Mouse (Mus musculus): Measurements from ENCODE around the gene Nup35.

- no peak for TF ChIP-seq CTCF (IDR thresholded peaks at IDR 0.05; ENCODE audit: extremely low read depth, insufficient read length, insufficient replicate concordance, low read depth, low read length)
- TF ChIP-seq POLR2A (IDR thresholded peaks at IDR 0.05; ENCODE audit: low read depth, low read length), result no peak
Measured at GRCm38 (mm10) chr2:80599850-80600249, 17.2 kb upstream of the Nup35 start.

Measured in small intestine, adult 2 months (tissue).